Mouse (Mus musculus) cortical plate, adult 2 months (tissue): ENCODE results near the gene Mllt3.

Source experiments
- CTCF ChIP-seq: fragments of 200-500 bp; IDR thresholded peaks from 2 replicates; pipeline ENCODE4 v1.5.1; 2011; ENCODE audit warnings: mild to moderate bottlenecking, control low read depth, low read length; ENCODE audit not compliant: insufficient read depth; ENCODE audit errors: extremely low read depth
- POLR2A ChIP-seq: fragments of 200-500 bp; IDR thresholded peaks from 2 replicates; pipeline ENCODE4 v1.6.1; 2011; ENCODE audit warnings: mild to moderate bottlenecking, low read length, control low read depth; ENCODE audit not compliant: insufficient read depth; ENCODE audit errors: extremely low read depth

DNA sequence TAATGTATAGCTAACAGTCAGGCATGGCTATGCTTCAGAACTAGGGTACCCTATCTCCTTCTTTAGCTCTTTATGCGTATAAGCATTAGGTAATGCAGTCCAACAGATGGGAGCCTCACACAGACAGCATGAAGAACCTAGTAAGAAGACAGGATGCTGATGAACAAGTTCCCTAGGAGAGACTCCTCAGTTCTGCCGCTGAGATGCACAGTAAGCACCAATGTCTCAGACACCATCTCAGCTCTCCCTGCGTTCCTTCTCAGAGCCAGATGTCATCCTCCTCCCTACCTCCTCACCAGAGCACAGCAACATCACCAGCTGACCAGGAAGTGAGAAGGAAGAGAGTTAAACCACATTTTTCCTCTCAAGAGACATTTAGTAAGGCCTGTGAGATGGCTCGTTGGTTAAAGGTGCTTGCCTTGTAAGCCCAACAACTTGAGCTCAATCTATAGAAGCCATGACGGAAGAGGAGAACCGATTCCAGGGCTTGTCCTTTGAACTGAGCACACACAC, 202.3 kb downstream of the Mllt3 start:
- TF ChIP-seq POLR2A (no peak), CTCF (no peak)
